Mouse (Mus musculus) hindbrain, embryonic 13.5 days (tissue): Measurements from ENCODE around the gene Scgb1b29. TPM values are rescaled to one million over a fixed set of nuclear protein-coding genes. Genes with fewer than 3 reads are reported as not detected.
"Not testable (repeated sequence)": the region's sequence is repeated elsewhere in the genome, so short reads cannot be mapped to it uniquely, and the experiment has no call there.

Experiments
- ATAC-seq: fragments of 200-750 bp; cut with Nextera tagmentation; 2 replicates; pipeline ENCODE4 v1.8.0; 2017; ENCODE audit warnings: moderate TSS enrichment; ENCODE audit not compliant: low FRiP score
- H3K27ac ChIP-seq: fragments of 300-500 bp; sonication (generic); 2 replicates; pipeline ENCODE4 v1.5.1; 2015; ENCODE audit warnings: inconsistent platforms, mild to moderate bottlenecking, moderate library complexity
- H3K27me3 ChIP-seq: fragments of 300-500 bp; sonication (generic); 2 replicates; pipeline ENCODE4 v1.6.1; 2015; ENCODE audit warnings: mild to moderate bottlenecking, inconsistent platforms
- H3K36me3 ChIP-seq: fragments of 300-500 bp; sonication (generic); 2 replicates; pipeline ENCODE4 v1.6.1; 2015; ENCODE audit warnings: mild to moderate bottlenecking, inconsistent platforms
- H3K4me1 ChIP-seq: fragments of 300-500 bp; sonication (generic); replicated peaks from 2 replicates; pipeline ENCODE4 v1.6.1; 2015; ENCODE audit warnings: inconsistent platforms
- H3K4me2 ChIP-seq: fragments of 300-500 bp; sonication (generic); 2 replicates; pipeline ENCODE4 v1.6.1; 2015; ENCODE audit warnings: inconsistent platforms, mild to moderate bottlenecking, moderate library complexity
- H3K4me3 ChIP-seq: fragments of 300-500 bp; sonication (generic); 2 replicates; pipeline ENCODE4 v1.5.1; 2015; ENCODE audit warnings: mild to moderate bottlenecking, inconsistent platforms
- H3K9ac ChIP-seq: fragments of 300-500 bp; sonication (generic); 2 replicates; pipeline ENCODE4 v1.6.1; 2015; ENCODE audit warnings: mild to moderate bottlenecking, inconsistent platforms
- H3K9me3 ChIP-seq: fragments of 300-500 bp; sonication (generic); 2 replicates; pipeline ENCODE4 v1.6.1; 2016; ENCODE audit warnings: inconsistent platforms
- WGBS: fragments of 180-500 bp; shearing (Covaris S2); methylation state at CpG from one replicate; pipeline ENCODE4 v1.1.7; 2015; 5-methylcytosine and 5-hydroxymethylcytosine counted together
- polyA plus RNA-seq: library from polyadenylated mRNA; unstranded; fragments of >200 nt; fragmentation: Nextera tagmentation; extraction: Ambion mirVana; gene quantifications from 2 replicates; pipeline ENCODE4 v1.2.1, GENCODE M21; 2015

Gene Scgb1b29
- not detected in 2 replicates for polyA plus RNA-seq

DNA sequence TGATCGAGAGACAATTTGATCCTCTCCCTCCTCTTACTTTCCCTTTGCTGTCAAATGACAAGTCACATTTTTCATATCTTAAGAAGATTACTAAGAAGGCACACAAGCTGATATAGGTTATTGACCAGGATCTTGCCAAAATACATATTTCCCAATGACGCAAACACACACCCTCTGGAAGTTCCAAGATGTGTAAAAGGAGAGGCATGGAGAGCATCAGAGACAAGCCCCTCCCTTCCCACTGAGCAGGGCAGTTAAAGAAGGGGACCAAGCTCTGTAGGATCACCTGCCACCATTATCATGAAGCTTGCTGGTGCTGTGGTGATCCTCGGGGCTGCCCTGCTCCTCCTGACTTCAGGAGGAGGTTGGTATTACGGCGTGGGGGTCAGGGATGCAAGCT lies at the start of gene Scgb1b29:
Scgb1b29 (plus strand) TSS at position 301 of the 400 bp plus-strand sequence.
- ATAC-seq, H3K27ac ChIP-seq, H3K9ac ChIP-seq, H3K36me3 ChIP-seq, H3K4me2 ChIP-seq, H3K4me1 ChIP-seq, H3K27me3 ChIP-seq, H3K9me3 ChIP-seq, H3K4me3 ChIP-seq: not testable (repeated sequence)
- 85% methylated on average over 4 of the region's 5 CpGs for WGBS

DNA sequence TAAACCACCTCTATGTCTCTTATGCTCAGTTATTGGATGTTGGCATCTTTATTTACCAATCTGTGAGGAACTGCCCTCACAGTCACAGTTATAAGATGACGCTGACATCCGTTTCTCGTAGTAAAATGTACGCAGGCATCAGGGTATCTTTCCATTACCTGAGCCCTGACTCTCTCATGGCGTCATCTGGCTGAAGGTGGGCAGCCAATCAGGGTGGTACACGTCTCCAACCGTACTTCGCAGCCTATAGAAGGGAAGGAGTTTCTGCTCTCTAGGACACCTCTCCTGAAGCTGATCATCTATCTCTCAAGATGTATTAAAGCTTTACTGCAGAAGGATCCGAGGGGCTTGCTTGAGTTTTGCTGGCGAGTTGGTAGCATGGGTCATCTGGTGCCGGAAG lies 12.7 kb upstream of the Scgb1b29 start:
- not testable (repeated sequence) for H3K9me3 ChIP-seq, H3K36me3 ChIP-seq, H3K27me3 ChIP-seq, ATAC-seq, H3K9ac ChIP-seq, H3K27ac ChIP-seq, H3K4me2 ChIP-seq, H3K4me1 ChIP-seq, H3K4me3 ChIP-seq
- WGBS, result 92% methylated on average over 10 of the region's 11 CpGs

Other genes with a start within 250 kb of the Scgb1b29 start
- not detected in 2 replicates for gene Scgb2b11, start 230.4 kb upstream of the Scgb1b29 start, polyA plus RNA-seq
- not detected in 2 replicates for gene Scgb1b11, start 218.7 kb upstream of the Scgb1b29 start, polyA plus RNA-seq
- not detected in 2 replicates for gene Scgb2b12, start 114.3 kb upstream of the Scgb1b29 start, polyA plus RNA-seq
- not detected in 2 replicates for gene Scgb1b12, start 107.4 kb upstream of the Scgb1b29 start, polyA plus RNA-seq